Comparison of ENCODE assay signal across 10 mouse cellular contexts in the genomic region with DNA sequence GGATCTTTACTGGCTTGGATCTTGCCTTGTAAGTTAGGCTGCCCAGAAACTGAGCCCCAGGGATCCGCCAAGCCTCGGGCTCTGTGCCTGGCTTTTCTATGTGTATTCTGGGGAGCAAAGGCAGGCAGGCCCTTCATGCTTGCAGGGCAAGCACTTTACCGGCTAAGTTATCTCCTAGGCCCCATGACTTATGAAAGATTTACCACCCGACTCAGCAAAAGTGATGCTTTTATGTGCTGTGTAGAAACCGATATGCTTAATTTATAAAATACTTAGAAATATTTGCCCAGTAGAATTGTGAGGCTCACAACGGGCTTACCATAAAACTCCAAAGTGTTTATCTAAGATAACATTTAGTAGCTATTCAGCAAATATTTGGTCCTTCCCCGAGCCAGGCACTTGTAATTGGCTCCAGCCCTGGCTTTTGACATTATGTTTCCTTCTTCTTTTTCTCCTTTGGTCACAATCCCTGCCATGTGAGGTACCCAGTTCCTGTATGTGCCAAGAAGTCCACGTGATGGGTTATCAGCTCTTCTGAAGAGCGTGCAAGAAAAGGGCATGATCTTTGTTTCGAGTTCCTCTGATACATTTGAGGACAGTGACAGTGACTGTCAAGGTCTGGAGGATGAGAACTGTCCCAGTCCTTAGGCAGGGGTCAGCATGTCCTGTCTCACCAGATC. TPM values are rescaled to one million over a fixed set of nuclear protein-coding genes. Genes with fewer than 3 reads are reported as not detected.
A peak's percentile ranks its signal among the peaks of the same experiment; 100 is the strongest.
DNase-seq lines count a peak whose midpoint lies in the region; ATAC-seq and TF ChIP-seq lines count a peak whose summit lies in the region.
"Had no signal": no experiment of that assay in that cellular context is flagged by ENCODE, and none has a peak within 500 bp of the region (broad histone marks: within the 10 kb centered on the region; RNA-seq: fewer than 3 reads in every experiment).

No protein-coding gene starts in this region.

- no peak overlapping the region for H3K4me2 ChIP-seq in heart, embryonic 12.5 days
- no peak overlapping the region for H3K4me2 ChIP-seq in intestine, embryonic 15.5 days (replicated peaks)
- no peak overlapping the region for H3K4me2 ChIP-seq in hindbrain, postnatal 0 days (ENCODE audit: low read depth, low read length)
- H3K4me2 ChIP-seq: liver, embryonic 15.5 days had no signal

- no peaks in the 10 kb centered on the region for H3K36me3 ChIP-seq in heart, embryonic 12.5 days
- H3K36me3 ChIP-seq in intestine, embryonic 15.5 days = no peaks in the 10 kb centered on the region
- no peaks in the 10 kb centered on the region for H3K36me3 ChIP-seq in hindbrain, postnatal 0 days (ENCODE audit: insufficient read depth, low read length)
- H3K36me3 ChIP-seq: liver, embryonic 15.5 days had no signal

- H3K27me3 ChIP-seq in heart, embryonic 12.5 days (replicated peaks) = no peaks in the 10 kb centered on the region
- no peaks in the 10 kb centered on the region; the same call in 1 of the 2 replicates for H3K27me3 ChIP-seq in intestine, embryonic 15.5 days (replicated peaks)
- no peaks in the 10 kb centered on the region for H3K27me3 ChIP-seq in hindbrain, postnatal 0 days (ENCODE audit: insufficient read depth, low read length)
- H3K27me3 ChIP-seq: liver, embryonic 15.5 days had no signal

- DNase-seq in heart, adult 8-10 months (ENCODE audit: low spot score) = peak; percentile 73
- peak; percentile 44 to 46 for DNase-seq in adrenal gland, postnatal 36 days
- DNase-seq in hindbrain, postnatal 0 days (ENCODE audit: low spot score) = no peak
- DNase-seq in right cerebral cortex, postnatal 25 days = no peak
- no peak for DNase-seq in right cerebral cortex, postnatal 14 days
- DNase-seq: gastrocnemius, postnatal 10 days had no signal

- H3K4me3 ChIP-seq in heart, embryonic 12.5 days = no peak overlapping the region
- no peak overlapping the region for H3K4me3 ChIP-seq in intestine, embryonic 15.5 days (replicated peaks)
- no peak overlapping the region for H3K4me3 ChIP-seq in hindbrain, postnatal 0 days (ENCODE audit: low read length)
- H3K4me3 ChIP-seq: liver, embryonic 15.5 days had no signal

- no peak for ATAC-seq in heart, embryonic 12.5 days (ENCODE audit: insufficient number of reproducible peaks, low FRiP score)
- ATAC-seq in intestine, embryonic 15.5 days = peak; percentile 65
- ATAC-seq in megakaryocyte-erythroid progenitor cell, adult 5-6 weeks (replicated peaks; ENCODE audit: low FRiP score, low TSS enrichment, poor library complexity, severe bottlenecking) = 0 out of 2 replicates have a peak, but pooled peaks have one; percentile 8
- ATAC-seq in hindbrain, postnatal 0 days = no peak

- no peak overlapping the region for H3K27ac ChIP-seq in heart, embryonic 12.5 days (ENCODE audit: poor library complexity, severe bottlenecking)
- H3K27ac ChIP-seq in intestine, embryonic 15.5 days = peak overlapping the region; percentile 33; the same call in 1 of the 2 replicates
- no peak overlapping the region for H3K27ac ChIP-seq in hindbrain, postnatal 0 days
- H3K27ac ChIP-seq: liver, embryonic 15.5 days had no signal

- 48% methylated on average over 10 of the region's 10 CpGs for WGBS in heart, embryonic 12.5 days
- 32% methylated on average over 10 of the region's 10 CpGs for WGBS in intestine, embryonic 15.5 days
- WGBS in hindbrain, postnatal 0 days = 79% methylated on average over 10 of the region's 10 CpGs

- no peak for TF ChIP-seq CTCF in hindbrain, postnatal 0 days (IDR thresholded peaks at IDR 0.05; ENCODE audit: low read depth)

- H3K4me1 ChIP-seq in heart, embryonic 12.5 days (replicated peaks) = peaks cover 10% of the 10 kb centered on the region; the same call in 1 of the 2 replicates
- H3K4me1 ChIP-seq in intestine, embryonic 15.5 days (replicated peaks) = peaks cover 7% of the 10 kb centered on the region
- H3K4me1 ChIP-seq in hindbrain, postnatal 0 days (ENCODE audit: insufficient read depth, low read length) = no peaks in the 10 kb centered on the region

- peaks cover 7% of the 10 kb centered on the region; the same call in 1 of the 2 replicates for H3K9me3 ChIP-seq in heart, embryonic 12.5 days (replicated peaks)
- no peaks in the 10 kb centered on the region for H3K9me3 ChIP-seq in intestine, embryonic 15.5 days
- no peaks in the 10 kb centered on the region for H3K9me3 ChIP-seq in hindbrain, postnatal 0 days (ENCODE audit: low read length)

- no peak overlapping the region for H3K9ac ChIP-seq in heart, embryonic 12.5 days
- no peak overlapping the region for H3K9ac ChIP-seq in intestine, embryonic 15.5 days
- H3K9ac ChIP-seq in hindbrain, postnatal 0 days (replicated peaks; ENCODE audit: low read length) = no peak overlapping the region
- H3K9ac ChIP-seq: liver, embryonic 15.5 days had no signal

RNA-seq across cellular contexts. Expression of a gene that starts 3.8 kb away (rescaled TPM):
- 100 to 1,000 TPM; 148 to 170 (median 156) TPM for total RNA-seq in heart, adult 8-10 months (2022)
- polyA plus RNA-seq in heart, embryonic 12.5 days (2016; fragmentation: Nextera tagmentation; extraction: Ambion mirVana) = 127 and 133 TPM in 2 replicates
- 100 to 1,000 TPM; 115 to 151 TPM for total RNA-seq in adrenal gland, postnatal 36 days (2021)
- polyA plus RNA-seq in intestine, embryonic 15.5 days (2015; fragmentation: Nextera tagmentation; extraction: Ambion mirVana) = 130 and 133 TPM in 2 replicates
- total RNA-seq in megakaryocyte-erythroid progenitor cell, adult 5-6 weeks (2014; fragmentation: Nextera tagmentation) = 29.3 and 44.6 TPM in 2 replicates
- total RNA-seq in megakaryocyte-erythroid progenitor cell, adult 5-6 weeks (2017) = 11.2 and 17.9 TPM in 2 replicates
- total RNA-seq in hindbrain, postnatal 0 days (2014; rRNA removed) = 18.2 and 22.1 TPM in 2 replicates
- polyA plus RNA-seq in hindbrain, postnatal 0 days (2015; fragmentation: Nextera tagmentation; extraction: Ambion mirVana) = 113 and 114 TPM in 2 replicates

RNA-seq across cellular contexts. Expression of a gene that starts 24.6 kb away (rescaled TPM):
- 10 to 100 TPM; 25.2 to 33.4 (median 28.5) TPM for total RNA-seq in heart, adult 8-10 months (2022)
- polyA plus RNA-seq in heart, embryonic 12.5 days (2016; fragmentation: Nextera tagmentation; extraction: Ambion mirVana) = 19.1 and 19.3 TPM in 2 replicates
- 100 to 1,000 TPM in 1 of 2 experiments, 10 to 100 TPM in 1; 92.8 to 111 TPM for total RNA-seq in adrenal gland, postnatal 36 days (2021)
- polyA plus RNA-seq in intestine, embryonic 15.5 days (2015; fragmentation: Nextera tagmentation; extraction: Ambion mirVana) = 17.3 and 19.9 TPM in 2 replicates
- 3.8 and 9.4 TPM in 2 replicates for total RNA-seq in megakaryocyte-erythroid progenitor cell, adult 5-6 weeks (2014; fragmentation: Nextera tagmentation)
- total RNA-seq in megakaryocyte-erythroid progenitor cell, adult 5-6 weeks (2017) = 1.7 and 5.1 TPM in 2 replicates
- 66.2 and 77.5 TPM in 2 replicates for total RNA-seq in hindbrain, postnatal 0 days (2014; rRNA removed)
- 34.1 and 34.7 TPM in 2 replicates for polyA plus RNA-seq in hindbrain, postnatal 0 days (2015; fragmentation: Nextera tagmentation; extraction: Ambion mirVana)

RNA-seq across cellular contexts. Expression of a gene that starts 58.0 kb away (rescaled TPM):
- total RNA-seq in heart, adult 8-10 months (2022) = under 1 TPM in 1 of 4 experiments, not detected in 3; 0.13 TPM
- 0.26 and 0.46 TPM in 2 replicates for polyA plus RNA-seq in heart, embryonic 12.5 days (2016; fragmentation: Nextera tagmentation; extraction: Ambion mirVana)
- total RNA-seq in adrenal gland, postnatal 36 days (2021) = under 1 TPM; 0.69 to 0.86 TPM
- polyA plus RNA-seq in intestine, embryonic 15.5 days (2015; fragmentation: Nextera tagmentation; extraction: Ambion mirVana) = 7.6 and 15.3 TPM in 2 replicates
- not detected in 2 replicates for total RNA-seq in megakaryocyte-erythroid progenitor cell, adult 5-6 weeks (2014; fragmentation: Nextera tagmentation)
- total RNA-seq in megakaryocyte-erythroid progenitor cell, adult 5-6 weeks (2017) = 0.05 TPM in 1 of 2 replicates, not detected in the other
- 0.10 and 0.93 TPM in 2 replicates for total RNA-seq in hindbrain, postnatal 0 days (2014; rRNA removed)
- 0.08 TPM in 2 replicates for polyA plus RNA-seq in hindbrain, postnatal 0 days (2015; fragmentation: Nextera tagmentation; extraction: Ambion mirVana)

Comparison
In these comparisons a context has a peak if more than half of its experiments do, and no peak if none do; other contexts are left out.
1. DNase-seq: peak in heart, adult 8-10 months (single experiment) and adrenal gland, postnatal 36 days (2 of 2); none in hindbrain, postnatal 0 days (single experiment), right cerebral cortex, postnatal 25 days (single experiment) and right cerebral cortex, postnatal 14 days (single experiment).
2. ATAC-seq: peak in intestine, embryonic 15.5 days (single experiment) and megakaryocyte-erythroid progenitor cell, adult 5-6 weeks (single experiment); none in heart, embryonic 12.5 days (single experiment) and hindbrain, postnatal 0 days (single experiment).